In genomic region chr6:88781919-88782318, GRCm38 (mm10) we compare ENCODE assay signal across 23 mouse cellular contexts. TPM values are rescaled to one million over a fixed set of nuclear protein-coding genes. Genes with fewer than 3 reads are reported as not detected.
DNase-seq lines count a peak whose midpoint lies in the region; ATAC-seq and TF ChIP-seq lines count a peak whose summit lies in the region.
"Had no signal": no experiment of that assay in that cellular context is flagged by ENCODE, and none has a peak within 500 bp of the region (broad histone marks: within the 10 kb centered on the region; RNA-seq: fewer than 3 reads in every experiment).

No protein-coding gene starts in this region.

- 59% methylated on average over 4 of the region's 4 CpGs for WGBS in limb, embryonic 10.5 days
- WGBS in liver, postnatal 0 days (ENCODE audit: insufficient replicate concordance), result 65% methylated on average over 4 of the region's 4 CpGs
- 43% methylated on average over 4 of the region's 4 CpGs for WGBS in forebrain, embryonic 16.5 days

- TF ChIP-seq CTCF in liver, postnatal 0 days (IDR thresholded peaks at IDR 0.05; ENCODE audit: low read depth), result peak; percentile 28

- no peak overlapping the region for H3K9ac ChIP-seq in liver, postnatal 0 days (replicated peaks)
- H3K9ac ChIP-seq in forebrain, embryonic 16.5 days (replicated peaks; ENCODE audit: low read depth, low read length), result no peak overlapping the region
- H3K9ac ChIP-seq: embryonic facial prominence, embryonic 12.5 days; heart, embryonic 12.5 days; kidney, embryonic 15.5 days; limb, embryonic 12.5 days; midbrain, embryonic 12.5 days had no signal

- H3K4me2 ChIP-seq in liver, postnatal 0 days (ENCODE audit: low read depth, low read length), result no peak overlapping the region
- H3K4me2 ChIP-seq in forebrain, embryonic 16.5 days (ENCODE audit: low read length), result no peak overlapping the region
- H3K4me2 ChIP-seq: embryonic facial prominence, embryonic 12.5 days; heart, embryonic 12.5 days; kidney, embryonic 15.5 days; limb, embryonic 12.5 days; midbrain, embryonic 12.5 days had no signal

- H3K27me3 ChIP-seq in limb, embryonic 10.5 days (ENCODE audit: low read depth, poor library complexity, severe bottlenecking), result peaks cover 8% of the 10 kb centered on the region; the same call in 1 of the 2 replicates
- no peaks in the 10 kb centered on the region for H3K27me3 ChIP-seq in liver, postnatal 0 days (ENCODE audit: insufficient read depth, low read length)
- no peaks in the 10 kb centered on the region for H3K27me3 ChIP-seq in forebrain, embryonic 16.5 days (replicated peaks; ENCODE audit: control insufficient read depth, insufficient read depth, low read length)
- H3K27me3 ChIP-seq: heart, embryonic 12.5 days; kidney, embryonic 15.5 days; midbrain, embryonic 12.5 days had no signal

- no peaks in the 10 kb centered on the region for H3K36me3 ChIP-seq in limb, embryonic 10.5 days
- no peaks in the 10 kb centered on the region for H3K36me3 ChIP-seq in liver, postnatal 0 days (replicated peaks; ENCODE audit: insufficient read depth, low read length)
- no peaks in the 10 kb centered on the region for H3K36me3 ChIP-seq in forebrain, embryonic 16.5 days (ENCODE audit: control insufficient read depth, insufficient read depth)
- H3K36me3 ChIP-seq: embryonic facial prominence, embryonic 12.5 days; heart, embryonic 12.5 days; kidney, embryonic 15.5 days; limb, embryonic 12.5 days; midbrain, embryonic 12.5 days had no signal

- H3K9me3 ChIP-seq in limb, embryonic 10.5 days (replicated peaks), result no peaks in the 10 kb centered on the region
- no peaks in the 10 kb centered on the region for H3K9me3 ChIP-seq in liver, postnatal 0 days (ENCODE audit: low read length)
- no peaks in the 10 kb centered on the region for H3K9me3 ChIP-seq in forebrain, embryonic 16.5 days (ENCODE audit: control insufficient read depth, low read length)
- H3K9me3 ChIP-seq: embryonic facial prominence, embryonic 12.5 days; heart, embryonic 12.5 days; kidney, embryonic 15.5 days; limb, embryonic 12.5 days; midbrain, embryonic 12.5 days had no signal

- 0 out of 2 replicates have a peak overlapping the region, but pooled peaks have one; percentile 30 for H3K27ac ChIP-seq in limb, embryonic 10.5 days
- H3K27ac ChIP-seq in liver, postnatal 0 days (ENCODE audit: low read depth), result peak overlapping the region; percentile 81
- H3K27ac ChIP-seq in forebrain, embryonic 16.5 days (ENCODE audit: low read length), result no peak overlapping the region
- H3K27ac ChIP-seq: embryonic facial prominence, embryonic 12.5 days; kidney, embryonic 15.5 days; limb, embryonic 12.5 days; midbrain, embryonic 12.5 days had no signal

- ATAC-seq in liver, postnatal 0 days, result no peak
- ATAC-seq in forebrain, embryonic 16.5 days, result no peak
- ATAC-seq: forebrain, embryonic 14.5 days; intestine, postnatal 0 days had no signal

- peak; percentile 54 for DNase-seq in cerebellum, adult 11-12 months
- no peak for DNase-seq in cerebellum, adult 18-20 months
- peak; percentile 10 for DNase-seq in kidney, postnatal 10 days
- DNase-seq in kidney, adult 11 months, result no peak
- no peak for DNase-seq in limb, embryonic 10.5 days (ENCODE audit: low spot score)
- no peak for DNase-seq in liver, postnatal 0 days
- no peak for DNase-seq in left cerebral cortex, adult 9 months (ENCODE audit: low spot score in 2 of 2)
- DNase-seq: adrenal gland, postnatal 36 days; gastrocnemius, postnatal 25 days; heart, adult 18-20 months; heart, postnatal 10 days; kidney, postnatal 4 days; lung, adult 2 months; right cerebral cortex, postnatal 14 days; spleen, adult 18-20 months had no signal

- no peak for TF ChIP-seq EP300 in liver, postnatal 0 days (IDR thresholded peaks at IDR 0.05; ENCODE audit: low read depth)

- peaks cover 45% of the 10 kb centered on the region for H3K4me1 ChIP-seq in limb, embryonic 10.5 days
- peaks cover 25% of the 10 kb centered on the region for H3K4me1 ChIP-seq in liver, postnatal 0 days (ENCODE audit: insufficient read depth)
- peaks cover 17% of the 10 kb centered on the region for H3K4me1 ChIP-seq in forebrain, embryonic 16.5 days (replicated peaks; ENCODE audit: control insufficient read depth, insufficient read depth, low read length)

- no peak overlapping the region for H3K4me3 ChIP-seq in limb, embryonic 10.5 days
- no peak overlapping the region for H3K4me3 ChIP-seq in liver, postnatal 0 days (ENCODE audit: low read depth, low read length)
- no peak overlapping the region for H3K4me3 ChIP-seq in forebrain, embryonic 16.5 days (replicated peaks; ENCODE audit: low read length)
- H3K4me3 ChIP-seq: embryonic facial prominence, embryonic 12.5 days; heart, embryonic 12.5 days; kidney, embryonic 15.5 days; limb, embryonic 12.5 days; midbrain, embryonic 12.5 days had no signal

RNA-seq across cellular contexts. Expression of gene Mgll, which starts 57.7 kb away (rescaled TPM):
- polyA plus RNA-seq in limb, embryonic 10.5 days (2016; fragmentation: Nextera tagmentation; extraction: Ambion mirVana), result 1.6 and 3.3 TPM in 2 replicates
- polyA plus RNA-seq in liver, postnatal 0 days (2015; fragmentation: Nextera tagmentation; extraction: Ambion mirVana), result 106 and 121 TPM in 2 replicates
- 23.3 and 35.2 TPM in 2 replicates for polyA plus RNA-seq in forebrain, embryonic 16.5 days (2015; fragmentation: Nextera tagmentation; extraction: Ambion mirVana)

RNA-seq across cellular contexts. Expression of gene Abtb1, which starts 59.9 kb away (rescaled TPM):
- 22.9 and 25.3 TPM in 2 replicates for polyA plus RNA-seq in limb, embryonic 10.5 days (2016; fragmentation: Nextera tagmentation; extraction: Ambion mirVana)
- 36.2 and 39.1 TPM in 2 replicates for polyA plus RNA-seq in liver, postnatal 0 days (2015; fragmentation: Nextera tagmentation; extraction: Ambion mirVana)
- polyA plus RNA-seq in forebrain, embryonic 16.5 days (2015; fragmentation: Nextera tagmentation; extraction: Ambion mirVana), result 44.7 and 47.0 TPM in 2 replicates

Comparison
In these comparisons a context has a peak if more than half of its experiments do, and no peak if none do; other contexts are left out.
1. DNase-seq: peak in cerebellum, adult 11-12 months (single experiment) and kidney, postnatal 10 days (single experiment); none in cerebellum, adult 18-20 months (0 of 2), kidney, adult 11 months (single experiment), limb, embryonic 10.5 days (single experiment), liver, postnatal 0 days (single experiment) and left cerebral cortex, adult 9 months (0 of 2).